Mouse (Mus musculus) ovary, postnatal 36 days (tissue): ENCODE measurements around the gene Sumo1.
A peak's percentile ranks its signal among the peaks of the same experiment; 100 is the strongest.
"Not testable (repeated sequence)": the region's sequence is repeated elsewhere in the genome, so short reads cannot be mapped to it uniquely, and the experiment has no call there.

ENCODE experiments used
- DNase-seq: peaks from one replicate; pipeline ENCODE4 v3.0.0; 2022; ENCODE audit warnings: low spot score, mixed read lengths

Gene Sumo1

GRCm38 (mm10) chr1:59670641-59671168 lies at the start of gene Sumo1:
TSS of gene Sumo1 (minus strand) at chr1:59670834.
- peak; percentile 83 for DNase-seq

DNA sequence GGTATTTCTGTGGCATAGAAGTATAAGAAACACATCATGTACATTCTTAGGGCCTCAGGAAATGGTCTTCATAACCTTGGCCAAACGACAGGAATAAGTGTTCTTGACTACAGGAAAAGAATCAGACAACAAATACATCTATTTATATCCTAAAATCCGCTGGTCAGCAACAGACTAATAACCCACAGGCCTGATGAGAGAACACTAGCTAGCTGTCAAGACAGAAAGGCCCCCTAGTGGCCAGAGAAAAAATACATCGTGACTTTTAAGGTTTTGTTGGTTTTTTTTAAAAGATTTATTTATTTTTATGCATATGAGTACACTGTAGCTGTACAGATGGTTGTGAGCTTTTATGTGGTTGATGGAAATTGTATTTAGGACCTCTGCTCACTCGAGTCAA lies 49.3 kb upstream of the Sumo1 start:
- no peak for DNase-seq

- DNase-seq = peak; percentile 10
Observed at GRCm38 (mm10) chr1:59701766-59702165, 31.1 kb upstream of the Sumo1 start.

DNA sequence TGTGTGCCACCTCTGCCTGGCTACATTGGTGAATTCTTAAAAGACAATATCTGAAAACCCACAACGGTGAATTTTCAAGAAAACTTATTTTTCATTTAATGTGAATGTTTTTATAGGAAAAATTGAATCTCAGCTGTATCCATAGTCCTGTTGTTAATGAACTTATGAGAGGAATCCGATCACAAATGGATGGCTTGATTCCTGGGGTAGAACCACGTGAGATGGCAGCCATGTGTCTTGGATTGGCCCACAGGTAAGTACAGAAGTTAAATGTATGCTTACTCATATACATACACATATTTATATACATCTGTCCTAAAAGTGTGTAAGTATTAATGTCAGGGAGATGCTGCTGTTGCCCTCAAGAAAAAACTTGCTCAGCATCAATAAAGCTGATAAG lies 27.6 kb upstream of the Sumo1 start:
- no peak for DNase-seq

GRCm38 (mm10) chr1:59697751-59698150 lies 27.1 kb upstream of the Sumo1 start:
- DNase-seq = no peak

- no peak for DNase-seq
Observed at GRCm38 (mm10) chr1:59690467-59690866, 19.8 kb upstream of the Sumo1 start.

DNA sequence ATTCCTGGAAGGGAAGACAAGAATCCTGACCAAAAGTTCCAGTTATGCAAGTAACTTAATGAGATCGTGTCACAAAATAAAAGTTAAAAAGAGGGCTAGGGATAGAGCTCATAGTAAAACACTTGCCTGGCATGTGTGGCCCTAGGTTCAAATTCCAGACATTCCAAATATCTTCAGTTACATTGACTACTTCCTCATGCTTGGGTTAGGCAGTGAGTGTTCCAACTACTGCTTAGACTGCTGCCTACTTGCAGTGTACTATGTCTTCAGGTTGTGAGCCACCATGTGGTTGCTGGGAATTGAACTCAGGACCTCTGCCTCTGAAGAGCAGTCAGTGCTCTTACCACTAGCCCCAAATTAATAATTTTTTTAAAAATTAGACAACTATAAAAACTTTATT lies 16.9 kb upstream of the Sumo1 start:
- no peak for DNase-seq

DNA sequence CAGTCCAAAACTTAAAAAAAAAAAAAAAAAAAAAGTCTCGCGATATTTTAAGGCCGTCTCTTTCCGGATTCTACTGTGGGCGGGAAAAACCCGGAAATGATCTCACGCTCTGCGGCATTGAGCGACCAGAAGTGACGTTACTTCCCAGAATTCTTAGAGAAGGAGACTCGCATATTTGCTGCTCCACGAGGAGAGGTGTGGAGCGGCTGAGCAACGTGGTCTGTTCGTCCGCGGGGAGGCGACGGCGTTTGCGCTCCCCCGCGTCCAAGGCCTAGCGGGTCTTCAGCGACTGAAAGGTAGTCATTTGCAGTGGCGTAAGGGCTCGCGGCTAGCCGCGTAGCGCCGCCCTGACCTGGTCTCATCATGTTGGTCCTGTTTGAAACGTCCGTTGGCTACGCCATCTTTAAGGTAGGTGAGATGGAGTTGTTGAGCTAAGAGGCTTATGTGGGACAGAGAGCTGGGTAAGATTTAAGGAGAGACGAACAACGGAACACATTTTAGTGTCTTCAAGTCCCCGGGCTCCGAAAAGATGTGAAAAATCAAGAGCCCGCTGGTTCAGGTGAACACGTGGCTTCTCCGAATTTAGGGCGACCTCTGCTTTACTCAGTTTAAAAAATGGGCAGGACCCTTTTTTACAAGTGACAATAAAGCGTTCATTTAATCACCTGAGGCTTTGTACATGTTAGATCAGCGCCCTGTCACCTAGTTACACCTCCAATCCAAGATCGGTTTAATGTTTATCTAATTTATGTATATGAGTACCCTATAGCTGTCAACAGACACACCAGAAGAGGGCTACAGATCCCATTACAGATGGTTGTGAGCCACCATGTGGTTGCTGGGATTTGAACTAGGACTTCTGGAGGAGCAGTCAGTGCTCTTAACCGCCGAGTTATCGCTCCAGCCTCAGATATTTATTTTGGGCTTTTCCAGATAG lies 14.5 kb upstream of the Sumo1 start, which contains the start of gene Nop58:
Nop58 (plus strand) TSS at position 153 of the 937 bp plus-strand sequence.
- DNase-seq = peak; percentile 79

- peak; percentile 11 for DNase-seq
Observed at GRCm38 (mm10) chr1:59683926-59684818, 13.5 kb upstream of the Sumo1 start.

DNA sequence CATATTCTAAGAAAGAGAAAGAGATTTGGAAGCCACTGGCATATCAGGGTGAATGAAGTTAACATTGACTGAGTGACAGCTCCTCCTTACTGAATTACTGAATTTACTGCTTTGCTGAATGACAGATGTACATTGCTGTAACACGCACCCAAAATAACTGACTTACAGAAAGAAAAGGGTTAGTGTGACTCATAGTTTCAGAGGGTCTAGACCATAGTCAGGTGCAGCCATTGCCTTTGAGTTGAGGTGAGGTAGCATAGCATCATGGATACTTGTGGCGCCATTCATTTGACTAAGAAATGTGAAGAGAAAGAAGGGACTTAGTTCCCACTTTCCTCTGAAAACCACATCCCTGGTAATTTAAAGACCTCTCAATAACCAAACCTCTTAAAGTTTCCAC lies 3.0 kb upstream of the Sumo1 start:
- no peak for DNase-seq

- DNase-seq = peak; percentile 34
Observed at GRCm38 (mm10) chr1:59669962-59670630, 538 bp downstream of the Sumo1 start.

- no peak for DNase-seq
Observed at GRCm38 (mm10) chr1:59668871-59669270, 1.8 kb downstream of the Sumo1 start.

- no peak for DNase-seq
Observed at GRCm38 (mm10) chr1:59663456-59664135, 7.0 kb downstream of the Sumo1 start.

DNA sequence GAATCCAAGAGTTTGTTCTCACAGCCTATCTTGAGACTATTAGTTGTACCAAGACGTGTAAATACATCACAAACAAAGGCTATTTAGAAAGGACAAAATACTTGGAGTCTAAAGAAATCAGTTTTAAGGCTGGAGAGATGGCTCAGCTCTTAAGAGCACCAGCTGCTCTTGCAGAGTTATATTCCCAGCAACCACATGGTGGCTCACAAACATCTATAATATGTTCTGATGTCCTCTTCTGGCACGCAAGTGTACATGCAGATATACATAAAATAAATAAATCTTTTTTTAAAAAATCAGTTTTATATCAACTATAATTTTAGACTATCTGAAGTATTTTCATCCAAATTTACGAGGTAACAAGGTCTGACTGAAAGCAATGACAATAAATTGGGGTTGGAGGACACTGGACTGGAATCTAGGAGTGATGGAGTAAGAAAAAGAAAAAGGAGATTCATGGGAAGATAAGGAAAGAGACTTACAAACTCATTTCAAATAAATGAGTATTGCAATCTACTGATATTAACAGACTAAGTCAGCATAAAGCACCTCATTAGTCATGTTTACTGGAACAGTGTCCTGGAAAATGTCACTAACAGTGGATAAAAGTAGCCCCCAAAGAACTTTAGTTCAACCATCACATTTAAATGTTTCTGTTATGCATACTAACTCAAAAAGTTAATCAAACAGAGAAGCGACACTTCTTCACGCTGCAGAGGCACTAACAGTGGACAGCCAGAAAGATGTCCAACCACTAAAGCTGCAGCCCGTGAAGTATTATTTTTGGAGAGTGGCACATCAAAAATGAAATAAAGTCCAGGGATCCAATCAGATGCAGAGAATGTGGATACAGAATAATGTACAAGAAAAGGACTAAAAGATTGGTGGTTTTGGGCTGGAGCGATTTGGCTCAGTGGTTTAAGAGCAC lies 14.1 kb downstream of the Sumo1 start:
- no peak for DNase-seq

DNA sequence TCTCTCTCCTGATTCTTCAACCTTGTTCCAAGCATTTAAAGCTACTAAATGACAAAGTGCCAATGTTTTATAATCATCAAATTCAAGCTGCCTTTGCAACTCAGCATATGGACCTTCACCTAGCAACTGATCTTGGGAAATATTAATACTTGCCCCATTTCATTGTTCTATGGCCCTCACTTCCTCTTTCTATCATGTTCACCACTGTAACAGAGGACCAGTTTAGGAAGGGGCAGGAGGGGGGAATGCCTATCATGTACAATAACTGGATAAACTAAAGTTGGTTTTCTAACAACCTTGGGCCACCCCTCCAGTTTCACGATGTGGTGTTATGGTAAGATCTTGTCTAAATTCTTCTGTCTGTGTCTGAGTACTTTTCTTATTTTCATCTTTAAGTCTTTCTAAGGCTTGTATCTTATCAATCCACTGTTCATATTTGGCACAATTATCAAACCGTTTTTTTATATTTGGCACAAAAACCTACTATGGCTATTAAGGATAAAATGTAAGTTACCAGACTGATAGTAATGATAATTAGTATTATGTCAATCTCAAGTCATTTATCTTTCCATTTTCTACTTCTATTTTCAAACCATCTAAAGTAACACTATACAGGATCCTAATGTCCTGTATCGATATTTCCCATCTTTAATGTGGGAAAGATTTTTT lies 17.3 kb downstream of the Sumo1 start:
- no peak for DNase-seq

DNA sequence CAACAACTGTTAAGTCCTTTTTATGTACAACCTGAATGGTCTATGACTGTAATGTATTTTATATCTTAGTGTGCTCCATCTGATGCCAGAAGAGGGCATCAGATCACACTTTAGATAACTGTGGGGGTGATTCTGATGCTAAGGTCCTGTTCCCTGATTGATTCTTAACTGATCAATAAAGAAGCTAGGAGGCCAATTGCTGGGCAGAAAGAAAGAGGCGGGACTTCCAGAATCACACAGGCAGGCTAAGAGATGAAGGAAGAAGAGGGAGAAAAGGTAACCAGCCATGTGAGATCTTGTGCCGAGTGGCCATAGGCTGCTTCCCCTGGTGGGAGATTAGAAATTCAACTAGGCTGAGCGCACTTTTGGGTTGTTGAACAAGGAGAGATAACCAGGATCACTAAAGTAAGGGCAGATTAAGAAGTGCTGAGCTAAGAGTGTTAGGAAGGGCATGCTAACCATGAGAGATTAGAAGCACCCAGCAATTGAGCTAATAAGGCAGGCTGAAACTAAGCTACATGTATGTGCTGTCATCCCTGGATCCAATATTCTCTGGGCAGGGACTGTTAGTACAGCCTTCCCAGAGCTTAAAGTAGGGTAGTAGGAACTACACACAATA lies 19.3 kb downstream of the Sumo1 start:
- DNase-seq = no peak

DNA sequence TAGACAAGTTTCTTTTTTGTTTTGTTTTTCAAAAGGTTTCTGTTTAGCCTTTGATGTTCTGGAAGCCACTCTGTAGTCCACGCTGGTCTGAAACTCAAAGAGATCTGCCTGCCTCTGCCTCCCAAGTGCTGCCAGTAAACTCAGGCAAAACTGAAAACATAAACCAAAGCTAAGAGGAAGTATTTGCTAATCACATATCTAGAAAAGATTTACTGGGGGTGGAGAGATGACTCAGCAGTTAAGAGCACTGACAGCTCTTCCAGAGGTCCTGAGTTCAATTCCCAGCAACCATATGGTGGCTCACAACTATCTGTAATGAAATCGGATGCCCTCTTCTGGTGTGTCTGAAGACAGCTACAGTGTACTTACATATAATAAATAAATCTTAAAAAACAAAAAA lies 24.1 kb downstream of the Sumo1 start:
- DNase-seq = not testable (repeated sequence)

GRCm38 (mm10) chr1:59642488-59642887 lies 28.1 kb downstream of the Sumo1 start:
- no peak for DNase-seq

- DNase-seq = no peak
Observed at GRCm38 (mm10) chr1:59638371-59638770, 32.3 kb downstream of the Sumo1 start.
